Mouse (Mus musculus) small intestine, adult 2 months (tissue): ENCODE results near the gene Gm10073.

Experiments used
- CTCF ChIP-seq: fragments of 200-500 bp; IDR thresholded peaks from 2 replicates; pipeline ENCODE4 v1.5.1; 2012; ENCODE audit warnings: low read depth, mild to moderate bottlenecking, control low read depth, inconsistent platforms, low read length, moderate library complexity, mixed read lengths; ENCODE audit not compliant: insufficient replicate concordance, insufficient read length; ENCODE audit errors: extremely low read depth
- POLR2A ChIP-seq: fragments of 200-500 bp; IDR thresholded peaks from 2 replicates; pipeline ENCODE4 v1.6.1; 2012; ENCODE audit warnings: low read depth, mild to moderate bottlenecking, control low read depth, inconsistent platforms, low read length, moderate library complexity

GRCm38 (mm10) chr8:106576849-106577555 is 3.7 kb upstream of the Gm10073 start:
- TF ChIP-seq POLR2A (no peak), CTCF (no peak)
